Mouse (Mus musculus): Measurements from ENCODE around the gene Sbk3.

- TF ChIP-seq POLR2A (IDR thresholded peaks at IDR 0.05; ENCODE audit: insufficient read depth, low read depth, low read length) (no peak), CTCF (IDR thresholded peaks at IDR 0.05; ENCODE audit: insufficient read depth, low read depth, low read length) (peak; percentile 53)
These were observed 6.7 kb downstream of the Sbk3 start, which contains the start of gene Sbk2 for GRCm38 (mm10) chr7:4964272-4964671.
